Mouse (Mus musculus) spleen, adult 18-20 months (tissue): ENCODE measurements around the gene Marveld2.

Experiments used
- DNase-seq, 2 experiments: peaks; one replicate each; pipeline ENCODE4 v3.0.0; 2022; ENCODE audit warnings: mixed read lengths in 2 of 2

Marveld2 gene

GRCm38 (mm10) chr13:100616181-100617087 lies at the start of gene Marveld2:
Gene Marveld2, minus strand, starts transcription at chr13:100616971.
- DNase-seq, result peak; percentile 45 to 70

GRCm38 (mm10) chr13:100659864-100660456 lies 43.2 kb upstream of the Marveld2 start:
- DNase-seq, result peak in 1 of 2 experiments; percentile 56

GRCm38 (mm10) chr13:100658091-100658490 lies 41.3 kb upstream of the Marveld2 start:
- no peak for DNase-seq

GRCm38 (mm10) chr13:100651439-100652186 lies 34.8 kb upstream of the Marveld2 start, which contains the start of gene Taf9:
Gene Taf9, plus strand, starts transcription at chr13:100651579.
- DNase-seq, result no peak

- DNase-seq, result peak; percentile 90 to 97
These were observed 34.0 kb upstream of the Marveld2 start, which contains the start of the genes Ak6 and Rad17 for GRCm38 (mm10) chr13:100650550-100651438. Gene Ak6, plus strand, starts transcription at chr13:100650979. Gene Rad17, minus strand, starts transcription at chr13:100651051.

DNA sequence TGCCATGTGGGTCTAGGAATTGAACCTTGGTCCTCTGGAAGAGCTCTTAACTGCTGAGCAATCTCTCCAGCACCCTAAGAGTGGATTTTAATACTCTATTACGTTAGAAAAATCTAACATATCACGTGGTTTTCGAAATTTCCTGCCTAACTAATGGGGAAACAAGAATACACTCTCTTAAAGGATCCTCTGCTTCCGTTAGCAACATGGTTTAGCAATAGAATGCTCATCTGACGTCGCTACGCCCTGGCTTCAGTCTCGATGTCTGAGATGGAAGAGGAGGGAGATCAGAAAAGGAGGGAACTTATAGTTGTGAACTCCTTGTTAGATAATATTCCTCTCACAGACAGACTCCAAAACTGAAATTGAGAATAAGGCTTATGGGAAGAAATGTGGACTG lies 31.5 kb upstream of the Marveld2 start:
- no peak for DNase-seq

DNA sequence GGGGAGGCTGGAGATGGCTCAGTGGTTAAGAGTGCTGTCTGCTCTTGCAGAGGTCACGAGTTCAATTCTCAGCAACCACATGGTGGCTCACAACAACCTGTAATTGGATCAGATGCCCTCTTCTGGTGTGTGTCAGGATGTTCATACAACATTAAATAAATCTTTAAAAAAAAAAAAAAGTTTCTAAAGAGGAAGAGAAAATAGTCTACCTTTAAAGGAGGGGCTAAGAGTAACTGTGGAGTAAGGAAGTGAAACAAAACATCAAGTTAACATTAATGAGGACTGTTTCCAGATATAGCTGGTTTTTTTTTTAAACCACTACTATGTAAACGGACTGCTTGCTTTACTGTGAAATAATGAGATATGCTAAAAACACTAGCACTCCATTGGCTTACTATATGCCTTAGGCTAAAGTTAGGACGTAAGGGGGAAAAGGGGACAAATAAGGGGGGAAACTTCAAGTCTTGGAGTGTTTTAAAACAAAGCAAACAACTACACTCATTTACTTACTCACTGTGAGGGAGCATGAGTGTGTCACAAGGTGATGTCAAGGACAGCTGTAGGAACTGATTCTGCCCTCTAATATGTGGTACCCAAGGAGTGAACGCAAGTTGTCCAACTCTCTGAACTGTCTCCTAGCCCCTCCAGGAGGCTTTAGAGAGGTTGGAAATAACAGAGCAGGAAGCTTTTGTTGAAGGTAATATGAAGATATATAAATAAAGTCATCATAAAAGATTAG lies 25.9 kb upstream of the Marveld2 start:
- DNase-seq, result no peak

- no peak for DNase-seq
These were observed 17.4 kb upstream of the Marveld2 start for GRCm38 (mm10) chr13:100634106-100634691.

GRCm38 (mm10) chr13:100622241-100622640 lies 5.5 kb upstream of the Marveld2 start:
- no peak for DNase-seq

GRCm38 (mm10) chr13:100617583-100617982 lies 812 bp upstream of the Marveld2 start:
- DNase-seq, result no peak

- DNase-seq, result no peak
These were observed 3.9 kb downstream of the Marveld2 start for GRCm38 (mm10) chr13:100612903-100613302.

GRCm38 (mm10) chr13:100612251-100612650 lies 4.5 kb downstream of the Marveld2 start:
- no peak for DNase-seq

- no peak for DNase-seq
These were observed 5.5 kb downstream of the Marveld2 start for GRCm38 (mm10) chr13:100611266-100611665.

- DNase-seq, result no peak
These were observed 9.0 kb downstream of the Marveld2 start for GRCm38 (mm10) chr13:100607756-100608155.

- DNase-seq, result no peak
These were observed 10.9 kb downstream of the Marveld2 start for GRCm38 (mm10) chr13:100605845-100606244.

GRCm38 (mm10) chr13:100603738-100604095 lies 13.1 kb downstream of the Marveld2 start:
- DNase-seq, result no peak

GRCm38 (mm10) chr13:100603031-100603737 lies 13.6 kb downstream of the Marveld2 start:
- no peak for DNase-seq

DNA sequence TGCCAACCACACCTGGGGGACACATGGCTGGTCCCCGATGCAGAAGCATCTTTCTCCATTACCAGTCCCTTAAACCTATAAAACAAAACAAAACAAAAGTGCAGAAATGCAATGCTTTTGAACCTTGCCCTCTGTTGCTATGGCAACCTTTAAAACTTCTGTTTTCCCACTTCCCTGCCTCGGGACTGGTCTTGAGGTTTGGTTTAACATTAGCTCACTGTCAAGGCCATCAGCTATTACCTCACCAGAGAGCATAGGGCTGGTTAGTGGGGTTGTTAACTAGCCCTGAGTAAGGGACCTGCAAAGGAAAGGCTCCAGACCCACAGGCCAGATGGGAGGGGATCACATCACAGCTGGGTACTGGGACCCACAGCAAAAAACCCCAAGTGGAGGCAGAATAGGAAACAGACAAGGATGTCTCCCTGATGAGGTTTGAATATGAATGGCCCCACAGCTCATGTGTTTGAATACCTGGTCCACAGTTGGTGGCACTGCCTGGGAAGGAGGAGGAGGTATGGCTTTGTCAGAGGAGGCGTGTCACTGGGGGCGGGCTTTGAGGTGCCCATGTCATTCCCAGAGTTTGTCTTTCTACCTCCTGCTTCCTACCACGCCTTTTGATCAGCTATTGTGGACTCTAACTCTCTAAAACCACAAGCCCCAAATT lies 14.4 kb downstream of the Marveld2 start:
- DNase-seq, result no peak

DNA sequence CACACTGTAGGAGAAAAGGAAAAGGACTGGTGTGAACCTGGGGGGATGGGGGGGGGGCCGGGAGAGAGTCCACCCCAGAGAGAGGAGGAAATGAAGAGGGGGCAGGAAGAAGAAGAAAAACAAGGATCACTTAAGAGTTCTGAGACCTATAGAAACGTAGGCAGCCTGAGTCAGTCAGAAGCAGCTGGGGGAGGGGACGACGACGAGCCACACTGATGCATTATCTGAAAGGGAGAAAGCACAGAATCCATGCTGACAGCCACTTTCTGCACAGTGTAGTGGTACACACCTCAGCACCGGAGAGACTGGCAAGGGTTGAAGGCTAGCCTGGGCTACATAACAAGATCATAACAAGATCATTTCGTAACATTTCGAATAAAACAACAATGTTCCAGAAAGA lies 15.7 kb downstream of the Marveld2 start:
- no peak for DNase-seq

- no peak for DNase-seq
These were observed 16.5 kb downstream of the Marveld2 start for GRCm38 (mm10) chr13:100600317-100600716.
